Mouse (Mus musculus) forebrain, embryonic 15.5 days (tissue): Measurements from ENCODE around the gene Pip5k1b. TPM values are rescaled to one million over a fixed set of nuclear protein-coding genes. Genes with fewer than 3 reads are reported as not detected.

ENCODE experiments used
- ATAC-seq: fragments of 200-750 bp; cut with Nextera tagmentation; replicated peaks from 2 replicates; pipeline ENCODE4 v1.8.0; 2017; ENCODE audit warnings: mild to moderate bottlenecking, moderate TSS enrichment, moderate library complexity
- H3K27ac ChIP-seq: fragments of 300-500 bp; sonication (generic); replicated peaks from 2 replicates; pipeline ENCODE4 v1.5.1; 2015; ENCODE audit warnings: mild to moderate bottlenecking, inconsistent platforms
- H3K27me3 ChIP-seq: fragments of 300-500 bp; sonication (generic); 2 replicates; pipeline ENCODE4 v1.6.1; 2015; ENCODE audit warnings: inconsistent platforms
- H3K36me3 ChIP-seq: fragments of 300-500 bp; sonication (generic); 2 replicates; pipeline ENCODE4 v1.6.1; 2015; ENCODE audit warnings: mild to moderate bottlenecking, inconsistent platforms
- H3K4me1 ChIP-seq: fragments of 300-500 bp; sonication (generic); 2 replicates; pipeline ENCODE4 v1.6.1; 2015; ENCODE audit warnings: inconsistent platforms
- H3K4me2 ChIP-seq: fragments of 300-500 bp; sonication (generic); replicated peaks from 2 replicates; pipeline ENCODE4 v1.6.1; 2015; ENCODE audit warnings: mild to moderate bottlenecking, inconsistent platforms
- H3K4me3 ChIP-seq: fragments of 300-500 bp; sonication (generic); 2 replicates; pipeline ENCODE4 v1.5.1; 2015; ENCODE audit warnings: mild to moderate bottlenecking, inconsistent platforms
- H3K9ac ChIP-seq: fragments of 300-500 bp; sonication (generic); replicated peaks from 2 replicates; pipeline ENCODE4 v1.6.1; 2015; ENCODE audit warnings: mild to moderate bottlenecking, inconsistent platforms
- H3K9me3 ChIP-seq: fragments of 300-500 bp; sonication (generic); 2 replicates; pipeline ENCODE4 v1.6.1; 2016; ENCODE audit warnings: inconsistent platforms
- WGBS: fragments of 180-500 bp; shearing (Covaris S2); methylation state at CpG from one replicate; pipeline ENCODE4 v1.1.7; 2015; ENCODE audit warnings: mixed read lengths; 5-methylcytosine and 5-hydroxymethylcytosine counted together
- polyA plus RNA-seq: library from polyadenylated mRNA; unstranded; fragments of >200 nt; fragmentation: Nextera tagmentation; extraction: Ambion mirVana; gene quantifications from 2 replicates; pipeline ENCODE4 v1.2.1, GENCODE M21; 2015

Pip5k1b gene
- polyA plus RNA-seq, 1 experiment from 2014 or later: 1.7 TPM

DNA sequence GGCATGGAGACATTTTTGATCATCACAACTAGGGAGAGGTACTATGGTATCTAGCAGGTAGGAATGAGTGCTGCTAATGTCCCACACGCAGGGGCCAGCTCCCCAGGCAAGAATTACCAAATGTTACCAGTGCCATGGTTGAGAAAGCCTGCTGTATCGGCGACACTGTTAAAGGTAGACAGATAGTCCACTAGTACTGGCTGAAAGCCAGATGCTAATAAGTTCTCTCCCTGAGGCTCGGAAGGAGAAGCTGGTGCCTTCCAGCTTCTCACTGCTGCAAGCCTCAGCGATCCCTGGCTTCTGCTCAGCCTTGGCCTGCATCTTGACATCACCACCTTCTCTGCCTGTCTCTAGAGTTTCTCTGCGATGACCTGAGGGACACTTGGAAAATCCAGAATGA lies 46.3 kb downstream of the Pip5k1b start:
- H3K4me3 ChIP-seq: no peak overlapping the region
- 70% methylated on average over 6 of the region's 6 CpGs for WGBS
- H3K4me2 ChIP-seq: no peak overlapping the region
- no peak overlapping the region for H3K9ac ChIP-seq
- no peaks in the 10 kb centered on the region for H3K9me3 ChIP-seq
- H3K27ac ChIP-seq: no peak overlapping the region
- no peak for ATAC-seq
- H3K27me3 ChIP-seq: no peaks in the 10 kb centered on the region
- H3K4me1 ChIP-seq: peaks cover 12% of the 10 kb centered on the region
- H3K36me3 ChIP-seq: no peaks in the 10 kb centered on the region

DNA sequence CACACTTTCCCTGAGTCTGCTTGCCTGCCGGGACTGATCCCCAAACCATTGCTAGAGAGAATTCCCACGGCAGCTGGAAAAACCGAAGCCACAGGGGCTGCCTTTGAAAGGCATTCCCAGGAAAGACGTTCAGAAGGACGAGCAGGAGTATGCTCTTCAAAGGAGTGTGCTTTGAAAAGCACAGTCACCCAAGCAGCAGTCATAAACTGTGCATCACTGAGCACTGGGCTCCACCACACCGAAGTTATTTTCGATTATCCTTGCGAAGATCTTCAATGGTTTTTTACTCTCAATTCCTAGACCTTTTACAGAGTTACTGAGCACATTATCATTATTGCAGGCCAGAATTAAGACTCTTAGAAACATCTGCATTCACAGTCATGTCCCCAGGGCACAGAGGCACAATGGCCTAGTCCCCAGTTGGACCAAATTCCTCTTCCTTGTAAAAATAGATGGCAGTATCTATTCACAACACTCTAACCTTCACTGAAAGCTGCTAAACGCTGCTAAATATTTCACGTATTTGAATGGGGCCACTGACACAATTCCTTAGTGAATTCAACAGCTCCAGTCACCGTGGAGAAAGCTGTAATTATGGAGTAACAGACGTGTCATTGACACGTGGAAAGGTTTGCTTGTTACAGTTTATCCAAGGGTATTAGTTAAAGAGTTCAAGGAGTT lies 47.4 kb downstream of the Pip5k1b start:
- no peaks in the 10 kb centered on the region for H3K36me3 ChIP-seq
- WGBS: 15% methylated on average over 13 of the region's 13 CpGs
- H3K27me3 ChIP-seq: no peaks in the 10 kb centered on the region
- no peak for ATAC-seq
- H3K4me3 ChIP-seq: no peak overlapping the region
- H3K9me3 ChIP-seq: no peaks in the 10 kb centered on the region
- no peak overlapping the region for H3K4me2 ChIP-seq
- no peak overlapping the region for H3K27ac ChIP-seq
- peaks cover 12% of the 10 kb centered on the region for H3K4me1 ChIP-seq
- H3K9ac ChIP-seq: no peak overlapping the region

DNA sequence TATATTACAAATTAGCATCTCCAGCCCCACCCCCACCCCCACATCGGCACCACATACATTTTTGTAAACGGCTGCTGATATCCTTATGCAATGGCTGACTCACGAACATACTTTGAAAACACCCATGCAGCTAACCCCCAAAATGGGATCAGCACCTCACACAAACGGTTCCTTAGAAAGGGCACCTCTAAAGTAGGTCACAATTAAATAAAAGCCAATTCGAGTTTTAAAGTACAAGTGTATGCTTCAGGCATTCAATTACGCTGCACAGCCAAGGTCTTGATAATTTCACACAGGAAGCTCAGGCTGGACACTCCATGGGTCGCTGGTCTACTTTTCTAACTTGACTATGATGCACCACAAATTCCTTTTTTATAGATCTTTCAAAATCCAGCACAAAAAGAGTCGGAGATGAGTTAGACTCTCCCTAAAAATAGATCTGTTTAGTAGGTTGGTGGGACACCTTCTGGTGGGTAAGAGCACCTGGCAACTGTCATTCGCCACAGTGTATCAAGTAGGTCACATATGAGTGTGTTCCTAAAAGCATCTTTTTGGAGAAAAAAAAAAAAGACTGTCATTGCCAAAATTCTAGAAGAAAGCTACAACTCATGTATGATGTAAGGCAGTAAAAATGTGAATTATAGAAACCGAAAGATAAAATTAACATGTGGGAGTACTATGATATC lies 52.8 kb downstream of the Pip5k1b start:
- H3K27ac ChIP-seq: no peak overlapping the region
- H3K27me3 ChIP-seq: no peaks in the 10 kb centered on the region
- no peaks in the 10 kb centered on the region for H3K9me3 ChIP-seq
- ATAC-seq: no peak
- H3K36me3 ChIP-seq: no peaks in the 10 kb centered on the region
- no peak overlapping the region for H3K4me3 ChIP-seq
- 84% methylated on average over 10 of the region's 10 CpGs for WGBS
- no peak overlapping the region for H3K9ac ChIP-seq
- no peak overlapping the region for H3K4me2 ChIP-seq
- H3K4me1 ChIP-seq: peaks cover 4% of the 10 kb centered on the region; the same call in 1 of the 2 replicates

DNA sequence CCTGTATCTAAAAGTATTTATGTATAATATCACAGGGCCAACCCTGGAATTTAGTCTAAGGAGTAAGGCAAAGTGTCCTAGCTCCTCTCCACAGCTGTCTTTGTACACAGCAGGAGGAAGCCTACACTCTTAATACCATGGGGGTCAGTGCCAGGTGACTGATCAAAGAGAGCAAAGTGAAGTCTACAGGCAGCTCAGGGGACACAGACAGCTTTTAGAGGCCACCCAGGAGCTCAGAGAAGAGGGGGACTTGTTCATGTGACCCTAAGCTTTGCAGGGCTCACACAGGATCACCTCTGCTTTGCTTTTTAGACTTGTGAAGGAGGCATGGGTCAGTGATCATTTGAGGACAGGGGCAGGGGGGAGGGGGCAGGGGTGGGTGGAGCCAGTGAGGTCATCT lies 54.1 kb downstream of the Pip5k1b start:
- H3K27ac ChIP-seq: no peak overlapping the region
- H3K9ac ChIP-seq: no peak overlapping the region
- H3K9me3 ChIP-seq: no peaks in the 10 kb centered on the region
- no peaks in the 10 kb centered on the region for H3K4me1 ChIP-seq
- H3K4me2 ChIP-seq: no peak overlapping the region
- no peak for ATAC-seq
- no peak overlapping the region for H3K4me3 ChIP-seq
- H3K27me3 ChIP-seq: no peaks in the 10 kb centered on the region
- H3K36me3 ChIP-seq: no peaks in the 10 kb centered on the region

DNA sequence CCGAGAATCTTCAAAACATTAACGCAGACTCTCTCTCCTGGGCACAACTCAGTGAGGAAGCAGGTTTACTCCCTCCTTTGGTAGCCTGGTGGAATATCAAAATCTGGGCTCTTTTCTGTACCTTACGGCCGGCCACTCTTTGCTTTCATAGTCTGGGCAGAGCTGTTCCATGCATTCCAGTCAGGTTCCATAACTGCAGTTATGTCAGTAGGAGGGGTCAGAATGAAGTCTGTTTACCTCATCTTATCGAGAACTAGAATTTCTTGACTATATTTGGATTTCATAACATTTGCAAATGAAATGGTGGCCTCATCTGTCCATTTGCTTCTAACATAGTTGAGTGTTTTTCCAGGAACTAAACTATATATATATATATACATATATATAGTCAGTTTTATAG lies 55.2 kb downstream of the Pip5k1b start:
- Histone ChIP-seq H3K27ac (no peak overlapping the region), H3K9me3 (no peaks in the 10 kb centered on the region), H3K36me3 (no peaks in the 10 kb centered on the region), H3K9ac (no peak overlapping the region), H3K27me3 (no peaks in the 10 kb centered on the region), H3K4me3 (no peak overlapping the region), H3K4me1 (no peaks in the 10 kb centered on the region), H3K4me2 (no peak overlapping the region)
- no peak for ATAC-seq
- 87% methylated on average over 5 of the region's 5 CpGs for WGBS

DNA sequence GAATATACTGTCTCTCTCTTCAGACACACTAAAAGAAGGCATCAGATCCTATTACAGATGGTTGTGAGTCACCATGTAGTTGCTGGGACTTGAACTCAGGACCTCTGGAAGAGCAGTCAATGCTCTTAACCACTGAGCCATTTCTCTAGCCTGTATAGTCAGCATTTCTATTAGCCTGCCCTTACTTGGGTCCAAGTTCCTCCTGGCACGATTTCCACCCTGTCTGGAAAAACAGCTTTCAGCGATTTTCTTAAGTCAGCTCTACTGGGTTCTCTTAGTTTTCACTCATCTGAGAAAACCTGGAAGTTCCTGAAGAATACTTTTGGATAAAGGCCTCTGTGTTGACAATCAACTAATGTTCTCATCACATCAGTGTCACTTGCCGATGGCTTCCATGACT lies 56.4 kb downstream of the Pip5k1b start:
- 75% methylated on average over 3 of the region's 3 CpGs for WGBS
- Histone ChIP-seq H3K27me3 (no peaks in the 10 kb centered on the region), H3K9me3 (no peaks in the 10 kb centered on the region), H3K36me3 (no peaks in the 10 kb centered on the region), H3K27ac (no peak overlapping the region), H3K9ac (no peak overlapping the region), H3K4me3 (no peak overlapping the region), H3K4me2 (no peak overlapping the region), H3K4me1 (no peaks in the 10 kb centered on the region)
- ATAC-seq: no peak

DNA sequence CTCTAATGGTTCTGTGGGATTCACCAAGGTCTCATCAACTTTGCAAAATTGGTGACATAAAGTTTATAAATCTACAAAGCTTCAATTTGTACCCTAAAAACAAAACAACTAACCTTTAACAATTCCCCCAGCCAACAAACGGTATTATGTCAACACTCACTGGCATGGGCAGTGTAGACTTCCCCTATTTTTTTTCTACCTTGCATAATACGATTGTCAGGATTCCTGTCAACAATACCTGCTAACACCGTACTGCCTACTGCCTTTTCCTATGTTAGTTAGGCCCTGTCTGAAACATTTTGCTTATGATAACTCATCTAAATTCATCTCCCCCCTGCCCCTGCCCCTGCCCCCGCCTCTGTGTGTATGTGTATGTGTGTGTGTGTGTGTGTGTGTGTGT lies 61.8 kb downstream of the Pip5k1b start:
- no peaks in the 10 kb centered on the region for H3K36me3 ChIP-seq
- no peak overlapping the region for H3K4me2 ChIP-seq
- H3K9me3 ChIP-seq: no peaks in the 10 kb centered on the region
- no peaks in the 10 kb centered on the region for H3K27me3 ChIP-seq
- H3K4me1 ChIP-seq: no peaks in the 10 kb centered on the region
- 90% methylated on average over 4 of the region's 4 CpGs for WGBS
- H3K4me3 ChIP-seq: no peak overlapping the region
- H3K9ac ChIP-seq: no peak overlapping the region
- no peak overlapping the region for H3K27ac ChIP-seq
- no peak for ATAC-seq

DNA sequence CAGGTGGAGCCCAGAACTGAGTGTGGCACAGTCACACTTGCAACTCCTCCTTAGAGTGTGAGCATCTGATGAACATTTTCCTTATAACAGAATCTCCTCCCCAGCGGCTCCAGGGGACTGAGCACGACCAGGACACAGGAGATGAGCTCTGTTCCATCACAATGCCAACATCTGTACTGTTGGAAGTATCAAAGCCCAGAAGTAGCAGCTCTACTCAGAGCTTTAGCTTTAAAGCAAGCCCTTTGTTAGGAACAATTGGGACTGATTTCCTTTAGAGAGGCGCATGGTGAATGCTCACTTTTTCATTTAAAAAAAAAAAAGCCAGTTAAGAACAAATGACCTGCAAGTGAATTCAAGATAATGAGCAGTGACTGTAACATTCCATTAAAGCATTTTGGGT lies 63.8 kb downstream of the Pip5k1b start:
- H3K4me2 ChIP-seq: no peak overlapping the region
- 11% methylated on average over 3 of the region's 3 CpGs for WGBS
- no peak overlapping the region for H3K27ac ChIP-seq
- no peak for ATAC-seq
- H3K27me3 ChIP-seq: no peaks in the 10 kb centered on the region
- no peak overlapping the region for H3K9ac ChIP-seq
- H3K4me1 ChIP-seq: no peaks in the 10 kb centered on the region
- H3K9me3 ChIP-seq: no peaks in the 10 kb centered on the region
- no peak overlapping the region for H3K4me3 ChIP-seq
- H3K36me3 ChIP-seq: no peaks in the 10 kb centered on the region

DNA sequence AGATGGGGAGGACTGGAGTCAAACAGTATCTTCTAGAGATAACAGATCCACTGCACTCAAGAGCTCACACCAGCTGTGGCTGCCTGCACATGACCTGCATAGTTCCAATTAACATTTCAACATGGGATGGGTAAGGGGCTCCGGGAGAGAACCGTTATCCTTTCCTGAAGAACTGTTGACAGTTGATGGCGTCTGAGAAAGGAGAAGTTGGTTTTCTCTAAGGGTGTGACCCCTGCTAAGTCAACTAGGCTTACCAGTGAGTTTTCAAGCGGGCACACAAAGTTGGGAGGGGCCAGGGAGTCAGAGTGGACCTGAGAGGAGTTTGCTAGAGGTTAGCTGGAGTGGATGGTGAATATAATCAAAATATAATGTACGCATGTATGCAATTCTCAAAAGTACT lies 65.4 kb downstream of the Pip5k1b start:
- Histone ChIP-seq H3K27ac (no peak overlapping the region), H3K4me2 (no peak overlapping the region), H3K9ac (no peak overlapping the region), H3K27me3 (no peaks in the 10 kb centered on the region), H3K4me1 (no peaks in the 10 kb centered on the region), H3K4me3 (no peak overlapping the region), H3K9me3 (no peaks in the 10 kb centered on the region), H3K36me3 (no peaks in the 10 kb centered on the region)
- WGBS: 77% methylated on average over 5 of the region's 5 CpGs
- ATAC-seq: no peak

DNA sequence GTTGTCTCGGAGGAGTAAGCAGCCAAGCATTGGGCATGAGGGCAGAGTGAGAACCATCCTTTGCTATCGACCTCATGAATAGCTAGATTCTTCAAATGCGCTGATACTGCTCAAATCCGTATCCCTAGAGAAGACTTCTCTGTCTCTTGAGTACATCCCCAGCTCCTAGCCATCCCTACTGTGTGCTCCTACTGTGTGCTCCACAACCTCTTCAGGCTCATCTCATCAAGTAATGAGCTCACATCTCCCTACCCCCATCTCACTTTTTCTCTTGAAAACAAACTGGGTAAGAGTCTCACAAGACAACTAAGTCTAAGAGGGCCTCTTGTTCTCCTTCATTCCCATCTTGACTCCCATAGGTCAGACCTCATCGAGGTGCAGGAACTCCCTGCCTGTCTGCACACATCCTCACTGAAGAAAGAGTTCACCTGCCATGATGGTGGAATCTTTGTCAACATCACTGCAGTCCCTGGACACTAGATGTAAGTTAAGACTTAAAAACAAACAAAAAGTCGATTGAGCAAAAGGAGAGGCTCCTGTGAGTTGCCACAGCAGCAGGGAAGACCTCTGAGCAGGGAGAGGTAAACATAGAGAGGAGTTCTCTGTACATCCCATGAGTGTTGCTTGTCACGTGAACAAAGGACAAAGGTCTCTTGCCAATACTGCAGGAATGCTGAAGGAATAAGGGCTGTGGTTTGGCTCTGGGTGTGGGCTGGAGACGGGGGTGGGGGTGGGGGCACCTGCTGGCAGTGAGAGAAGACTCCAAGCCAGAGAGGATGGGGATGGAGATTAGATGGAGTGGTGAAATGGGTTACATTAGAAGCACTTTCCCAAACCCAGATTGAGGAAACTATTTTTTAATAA lies 69.0 kb downstream of the Pip5k1b start:
- H3K27ac ChIP-seq: no peak overlapping the region
- H3K4me1 ChIP-seq: no peaks in the 10 kb centered on the region
- no peaks in the 10 kb centered on the region for H3K27me3 ChIP-seq
- H3K4me3 ChIP-seq: no peak overlapping the region
- H3K9ac ChIP-seq: no peak overlapping the region
- H3K9me3 ChIP-seq: no peaks in the 10 kb centered on the region
- WGBS: 80% methylated on average over 8 of the region's 8 CpGs
- no peaks in the 10 kb centered on the region for H3K36me3 ChIP-seq
- no peak for ATAC-seq
- H3K4me2 ChIP-seq: no peak overlapping the region

DNA sequence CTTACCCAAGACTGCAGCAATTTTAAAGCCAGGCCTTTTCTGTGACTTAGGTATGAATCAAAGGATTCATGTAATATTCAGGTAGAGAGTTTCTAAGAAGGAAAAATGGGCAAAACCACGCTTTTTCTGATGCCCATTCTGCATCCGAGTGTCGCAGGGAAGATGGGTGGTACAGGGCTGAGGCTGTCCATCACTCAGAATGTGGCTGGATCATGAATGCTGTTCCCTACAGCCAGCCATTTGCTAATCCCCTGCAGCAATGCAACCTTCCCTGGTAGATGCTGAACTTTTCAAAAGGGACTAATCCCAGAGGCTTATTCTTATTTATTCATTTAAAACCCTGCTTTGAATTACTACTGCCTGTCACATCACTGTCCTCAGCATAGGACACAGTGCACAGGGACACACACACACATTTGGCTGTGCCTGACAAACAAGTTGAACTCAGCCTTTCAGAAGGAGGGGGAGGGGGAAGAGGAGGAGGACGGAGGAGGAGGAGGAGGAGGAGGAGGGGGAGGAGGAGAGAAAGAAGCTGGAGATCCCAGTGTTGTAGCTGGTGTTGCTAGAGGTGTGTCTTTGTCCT lies 71.0 kb downstream of the Pip5k1b start:
- Histone ChIP-seq H3K36me3 (no peaks in the 10 kb centered on the region), H3K9me3 (no peaks in the 10 kb centered on the region), H3K9ac (no peak overlapping the region), H3K4me1 (no peaks in the 10 kb centered on the region), H3K27ac (no peak overlapping the region), H3K27me3 (no peaks in the 10 kb centered on the region), H3K4me2 (no peak overlapping the region), H3K4me3 (no peak overlapping the region)
- 26% methylated on average over 3 of the region's 4 CpGs for WGBS
- ATAC-seq: no peak

DNA sequence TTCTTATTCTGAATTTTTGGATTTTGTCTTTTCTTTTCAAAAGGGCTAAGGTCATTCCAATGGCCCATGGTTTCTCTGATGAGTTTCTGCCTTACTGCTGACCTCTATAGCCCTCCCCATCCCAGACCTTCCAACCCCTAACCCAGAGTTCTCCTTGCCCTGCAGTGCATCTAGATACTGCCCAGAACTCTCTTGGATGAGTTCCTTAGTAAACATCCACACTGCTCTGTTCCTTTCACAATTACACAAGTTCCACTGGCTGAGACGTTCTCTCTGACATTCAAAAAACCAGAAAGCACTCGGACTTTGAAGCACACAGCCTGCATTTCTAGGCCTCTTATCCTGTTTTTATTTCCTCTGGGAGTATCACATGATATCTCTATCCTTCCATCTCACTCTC lies 74.8 kb downstream of the Pip5k1b start:
- Histone ChIP-seq H3K4me3 (no peak overlapping the region), H3K27me3 (no peaks in the 10 kb centered on the region), H3K9me3 (no peaks in the 10 kb centered on the region), H3K9ac (no peak overlapping the region), H3K4me1 (peaks cover 16% of the 10 kb centered on the region), H3K36me3 (no peaks in the 10 kb centered on the region), H3K27ac (no peak overlapping the region), H3K4me2 (no peak overlapping the region)
- WGBS: 61% methylated on average over 2 of the region's 2 CpGs
- ATAC-seq: no peak
